Mouse (Mus musculus): ENCODE results near the gene Dennd5a.

Gene Dennd5a

GRCm38 (mm10) chr7:109929628-109930027 lies 30.6 kb downstream of the Dennd5a start:
- CTCF ChIA-PET: interaction anchor here in 1 of 4 experiments (1.1 to 1.3 kb wide), 2 partner anchors 16 to 37 kb away, joined by 3 to 4 read pairs; no protein-coding TSS in a partner anchor

DNA sequence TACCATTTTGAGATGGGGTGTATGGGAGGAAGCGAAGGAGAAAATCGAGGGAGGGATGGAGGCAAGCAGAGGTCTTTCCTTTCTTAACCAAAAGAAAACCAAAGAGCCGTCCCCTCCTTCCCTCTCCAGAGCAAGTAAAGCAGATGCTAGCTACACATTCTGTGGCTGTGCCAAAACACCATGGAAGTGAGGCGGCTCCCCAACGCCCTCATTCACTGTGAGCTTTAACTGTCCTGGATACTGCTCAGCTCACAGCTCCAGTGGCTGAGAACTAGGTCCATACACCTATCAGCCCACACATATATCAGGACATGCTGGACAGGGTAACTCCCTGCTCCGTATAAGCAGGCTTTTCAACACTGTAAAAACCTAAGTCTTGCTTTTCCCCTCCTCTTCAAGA lies 31.9 kb downstream of the Dennd5a start:
- CTCF ChIA-PET: no interaction called here
- POLR2A ChIA-PET: interaction anchor here in 3 of 4 experiments (0.8 to 2.3 kb wide), 8 partner anchors 9 to 429 kb away, joined by 3 to 8 read pairs (median 4); partner anchors contain the start of genes Tmem41b (in 1 of the 3) and Zfp143 (in 1 of the 3)

More at GRCm38 (mm10) chr7:109929628-109930027, 30.6 kb downstream of the Dennd5a start:
- POLR2A ChIA-PET: interaction anchor here in 2 of 4 experiments (0.8 to 2.3 kb wide), 5 partner anchors 10 to 411 kb away, joined by 3 to 8 read pairs (median 3); partner anchors contain the start of genes Ipo7 (in 1 of the 2) and Rpl27a (in 1 of the 2)

DNA sequence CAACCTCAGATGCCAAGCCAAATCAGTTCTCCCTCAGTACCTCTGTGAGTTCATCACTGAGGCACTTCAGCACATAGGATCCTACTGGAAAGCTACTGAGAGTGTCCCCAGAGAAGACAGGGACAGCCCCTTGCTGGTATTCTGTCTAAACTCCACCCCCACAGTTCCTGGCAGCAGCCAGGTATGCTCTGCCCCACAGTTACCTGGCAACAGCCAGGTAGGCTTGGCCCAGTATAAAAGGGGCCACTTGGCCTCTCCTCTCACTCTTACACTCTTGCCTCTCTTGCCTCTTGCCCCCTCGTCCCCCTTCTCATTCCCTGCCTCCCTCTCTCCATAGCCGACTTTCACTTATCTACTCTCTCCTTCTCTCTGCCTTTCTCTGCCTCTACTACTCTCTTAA lies 35.3 kb downstream of the Dennd5a start:
- POLR2A ChIA-PET: interaction anchor here in 2 of 4 experiments (0.5 to 1.5 kb wide), 4 partner anchors 17 to 471 kb away, joined by 3 to 12 read pairs (median 4); partner anchors contain the start of gene Zfp143 (in 1 of the 2)
- CTCF ChIA-PET: interaction anchor here in 1 of 4 experiments (0.5 kb wide), 1 partner anchor 44 kb away, joined by 21 read pairs; no protein-coding TSS in a partner anchor

DNA sequence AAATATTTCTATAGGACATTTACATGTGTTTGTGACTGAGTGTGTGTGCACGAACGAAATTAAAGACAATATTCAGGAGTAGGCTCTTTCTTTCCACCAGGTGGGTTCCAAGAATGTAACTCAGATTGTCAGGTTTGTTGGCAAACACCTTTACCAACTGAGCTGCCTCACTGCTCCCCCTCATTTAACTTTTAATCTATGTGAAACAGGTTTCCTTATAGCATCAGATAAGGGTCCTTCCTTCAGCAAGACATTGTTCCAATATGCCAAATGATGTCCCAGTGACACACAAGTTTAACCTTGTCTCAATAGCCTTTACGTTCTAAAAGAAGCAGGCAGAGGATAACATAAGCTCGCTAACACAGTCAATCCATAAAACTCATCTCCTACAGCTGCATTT lies 37.4 kb downstream of the Dennd5a start:
- POLR2A ChIA-PET: interaction anchor here in 1 of 4 experiments (0.7 to 1.8 kb wide), 2 partner anchors 18 to 31 kb away, joined by 3 to 5 read pairs; no protein-coding TSS in a partner anchor

GRCm38 (mm10) chr7:109906165-109906564 lies 54.1 kb downstream of the Dennd5a start:
- CTCF ChIA-PET: interaction anchor here in 2 of 4 experiments (0.5 to 2.9 kb wide), 2 partner anchors 14 to 1020 kb away, joined by 3 to 7 read pairs; no protein-coding TSS in a partner anchor
- POLR2A ChIA-PET: interaction anchor here in 2 of 4 experiments (0.5 to 1.5 kb wide), 4 partner anchors 9 to 118 kb away, joined by 3 to 5 read pairs (median 4); no protein-coding TSS in a partner anchor

More for the DNA sequence above, 37.4 kb downstream of the Dennd5a start:
- CTCF ChIA-PET: no interaction called here

DNA sequence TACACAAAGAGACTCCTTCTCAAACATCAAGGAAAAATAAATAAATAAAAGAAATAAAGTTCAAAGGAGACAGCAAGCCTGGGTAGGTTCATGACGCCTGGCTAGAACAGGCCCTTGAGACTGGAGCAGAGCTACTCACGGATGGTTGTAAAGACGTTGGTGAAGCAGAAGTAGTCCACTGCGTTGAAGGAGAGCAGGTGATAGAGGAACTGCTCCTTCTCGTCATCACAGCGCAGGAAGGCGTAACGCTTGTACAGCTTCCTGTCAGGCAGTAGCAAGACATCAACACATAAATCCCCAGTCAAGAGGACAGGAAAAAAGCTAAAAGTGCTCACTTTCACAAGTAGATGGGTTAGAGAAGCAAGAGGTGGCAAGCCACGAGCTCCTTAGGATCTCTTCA lies 59.3 kb downstream of the Dennd5a start:
- ChIA-PET POLR2A (interaction anchor here in 1 of 4 experiments (0.7 to 1.7 kb wide), 7 partner anchors 8 to 221 kb away, joined by 3 to 5 read pairs (median 3); partner anchors contain the start of genes Tmem9b, Wee1 and Zfp143), CTCF (interaction anchor here (0.6 to 1.7 kb wide), 3 partner anchors 8 to 17 kb away, joined by 3 to 9 read pairs (median 4); no protein-coding TSS in a partner anchor)

GRCm38 (mm10) chr7:109898911-109899310 lies 61.4 kb downstream of the Dennd5a start:
- POLR2A ChIA-PET: interaction anchor here in 1 of 4 experiments (0.6 to 1.6 kb wide), 4 partner anchors 9 to 1011 kb away, joined by 3 to 4 read pairs (median 4); no protein-coding TSS in a partner anchor
- CTCF ChIA-PET: no interaction called here

- POLR2A ChIA-PET: interaction anchor here (0.5 to 4.3 kb wide), 31 partner anchors 10 to 374 kb away, joined by 3 to 25 read pairs (median 3); partner anchors contain the start of genes Nrip3 (in 2 of the 4), Rpl27a (in 2 of the 4) and Dennd5a (in 1 of the 4)
- CTCF ChIA-PET: interaction anchor here (0.5 to 2.8 kb wide), 75 partner anchors 8 to 1212 kb away, joined by 3 to 27 read pairs (median 3); partner anchors contain the start of genes Akip1 (in 2 of the 4), St5 (in 2 of the 4), BC051019 (in 1 of the 4) and Nrip3 (in 1 of the 4)
Observed at GRCm38 (mm10) chr7:109892530-109892929, 67.7 kb downstream of the Dennd5a start.

GRCm38 (mm10) chr7:109891786-109892185 lies 68.5 kb downstream of the Dennd5a start:
- CTCF ChIA-PET: interaction anchor here (0.5 to 2.8 kb wide), 23 partner anchors 9 to 901 kb away, joined by 3 to 27 read pairs (median 7); partner anchors contain the start of genes Akip1 (in 1 of the 4), BC051019 (in 1 of the 4) and St5 (in 1 of the 4)
- POLR2A ChIA-PET: interaction anchor here in 2 of 4 experiments (0.6 to 4.3 kb wide), 11 partner anchors 10 to 163 kb away, joined by 3 to 25 read pairs (median 3); no protein-coding TSS in a partner anchor

GRCm38 (mm10) chr7:109890256-109890655 lies 70.0 kb downstream of the Dennd5a start:
- ChIA-PET POLR2A (interaction anchor here in 2 of 4 experiments (0.6 to 2.0 kb wide), 4 partner anchors 12 to 110 kb away, joined by 3 to 7 read pairs (median 4); partner anchors contain the start of gene Scube2 (in 1 of the 2)), CTCF (interaction anchor here in 2 of 4 experiments (1.0 to 2.2 kb wide), 3 partner anchors 14 to 22 kb away, joined by 3 to 8 read pairs (median 5); no protein-coding TSS in a partner anchor)

DNA sequence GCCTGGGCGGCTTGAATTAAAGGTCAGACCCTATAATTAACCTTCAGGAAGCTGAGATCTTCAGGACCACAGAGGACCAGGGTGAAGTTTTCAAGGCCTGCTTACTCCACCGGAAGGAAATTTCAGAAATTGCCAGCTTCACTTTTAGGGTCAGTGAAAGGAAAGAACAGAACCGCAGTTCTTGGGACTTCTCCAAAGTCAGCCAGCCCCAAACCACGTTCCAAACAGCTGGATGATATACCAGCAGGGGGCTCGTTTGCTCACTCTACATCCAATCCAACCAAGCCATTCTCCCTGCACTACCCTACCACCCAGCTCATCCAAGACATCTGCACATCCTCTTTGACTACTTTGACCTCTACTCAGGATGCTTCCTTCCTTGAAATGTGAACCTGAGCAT lies 71.0 kb downstream of the Dennd5a start:
- ChIA-PET POLR2A (interaction anchor here (0.6 to 2.0 kb wide), 13 partner anchors 8 to 186 kb away, joined by 3 to 7 read pairs (median 3); partner anchors contain the start of genes Akip1 (in 1 of the 4), St5 (in 1 of the 4) and Zfp143 (in 1 of the 4)), CTCF (interaction anchor here in 3 of 4 experiments (0.6 to 2.1 kb wide), 11 partner anchors 10 to 280 kb away, joined by 3 to 5 read pairs (median 3); no protein-coding TSS in a partner anchor)

DNA sequence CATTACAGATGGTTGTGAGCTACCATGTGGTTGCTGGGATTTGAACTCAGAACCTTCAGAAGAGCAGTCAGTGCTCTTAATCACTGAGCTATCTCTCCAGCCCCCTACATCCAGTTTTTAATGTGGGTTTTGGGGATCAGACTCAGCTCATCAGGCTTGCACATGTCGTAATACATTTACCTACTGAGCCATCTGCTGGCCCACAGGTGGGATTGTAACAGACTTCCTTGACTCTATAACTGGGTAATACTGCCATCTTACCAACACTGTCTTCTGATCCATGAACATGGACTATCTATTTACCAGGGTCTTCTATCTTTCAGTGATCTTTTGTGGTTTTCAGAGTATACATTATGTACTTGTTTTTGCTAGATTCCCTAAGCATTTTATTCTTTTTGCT lies 74.0 kb downstream of the Dennd5a start:
- POLR2A ChIA-PET: interaction anchor here in 1 of 4 experiments (1.4 to 1.6 kb wide), 2 partner anchors 10 to 14 kb away, joined by 3 to 8 read pairs; no protein-coding TSS in a partner anchor
- CTCF ChIA-PET: interaction anchor here in 2 of 4 experiments (0.7 to 1.2 kb wide), 3 partner anchors 9 to 82 kb away, joined by 3 to 4 read pairs (median 4); no protein-coding TSS in a partner anchor

DNA sequence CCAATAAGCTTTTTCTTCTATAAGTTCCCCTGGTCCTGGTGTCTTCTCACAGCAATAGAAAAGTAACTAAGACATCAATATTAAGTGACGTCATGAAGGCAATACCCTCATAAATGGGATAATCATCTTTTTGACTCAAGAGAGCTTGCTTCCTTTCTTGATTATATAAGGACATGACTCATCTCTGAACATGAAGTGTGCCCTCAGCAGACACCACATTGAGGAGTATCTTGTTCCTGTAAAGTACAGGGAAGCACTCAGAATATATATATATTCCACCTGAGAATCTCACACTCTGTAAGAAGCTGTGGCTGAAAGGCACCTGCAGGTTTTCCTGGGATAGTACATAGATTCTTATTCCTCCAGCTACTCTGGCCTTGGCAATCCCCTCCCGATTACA lies 77.7 kb downstream of the Dennd5a start:
- ChIA-PET CTCF (interaction anchor here in 2 of 4 experiments (3.2 to 4.1 kb wide), 2 partner anchors 10 kb away, joined by 16 to 27 read pairs; no protein-coding TSS in a partner anchor), POLR2A (interaction anchor here in 3 of 4 experiments (0.6 to 3.9 kb wide), 11 partner anchors 9 to 962 kb away, joined by 3 to 25 read pairs (median 4); partner anchors contain the start of genes Rnf141 (in 1 of the 3), Rpl27a (in 1 of the 3) and Tmem41b (in 1 of the 3))

DNA sequence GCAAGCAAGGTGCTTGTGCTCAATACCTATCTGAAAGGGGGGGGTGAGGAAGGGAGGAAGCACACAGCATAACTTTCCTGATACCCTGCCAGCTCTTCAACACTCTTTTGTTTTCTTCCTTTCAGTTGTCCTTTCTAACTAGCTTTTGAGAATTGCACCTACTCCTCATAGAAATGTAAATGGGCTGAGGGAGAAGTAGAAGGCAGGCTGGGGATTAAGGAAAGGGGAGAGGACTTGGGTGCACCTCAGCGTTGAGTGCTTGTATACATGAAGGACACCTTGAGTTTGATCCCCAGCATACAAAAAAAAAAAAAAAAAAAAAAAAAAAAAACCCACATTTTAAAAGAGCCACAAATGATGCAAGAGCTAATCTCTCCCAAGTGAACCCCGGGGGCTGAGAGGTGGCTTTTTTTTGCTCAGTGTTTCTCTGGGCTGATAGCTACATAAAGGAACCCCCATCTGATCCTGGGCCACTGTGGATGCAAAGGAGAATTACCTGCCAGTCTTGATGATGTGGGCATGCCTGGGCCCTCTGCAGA lies 78.6 kb downstream of the Dennd5a start:
- ChIA-PET POLR2A (interaction anchor here (0.6 to 3.9 kb wide), 35 partner anchors 7 to 1515 kb away, joined by 3 to 25 read pairs (median 4); partner anchors contain the start of genes Tmem41b (in 2 of the 4), Rpl27a (in 1 of the 4), Scube2 (in 1 of the 4) and Zfp143 (in 1 of the 4)), CTCF (interaction anchor here (0.5 to 4.1 kb wide), 13 partner anchors 11 to 417 kb away, joined by 3 to 27 read pairs (median 4); no protein-coding TSS in a partner anchor)

GRCm38 (mm10) chr7:109879158-109879557 lies 81.1 kb downstream of the Dennd5a start:
- POLR2A ChIA-PET: interaction anchor here in 1 of 4 experiments (0.6 to 1.8 kb wide), 9 partner anchors 8 to 157 kb away, joined by 3 to 8 read pairs (median 4); partner anchors contain the start of gene BC051019
- CTCF ChIA-PET: interaction anchor here in 1 of 4 experiments (0.7 to 1.4 kb wide), 2 partner anchors 10 to 14 kb away, joined by 3 to 4 read pairs; no protein-coding TSS in a partner anchor

DNA sequence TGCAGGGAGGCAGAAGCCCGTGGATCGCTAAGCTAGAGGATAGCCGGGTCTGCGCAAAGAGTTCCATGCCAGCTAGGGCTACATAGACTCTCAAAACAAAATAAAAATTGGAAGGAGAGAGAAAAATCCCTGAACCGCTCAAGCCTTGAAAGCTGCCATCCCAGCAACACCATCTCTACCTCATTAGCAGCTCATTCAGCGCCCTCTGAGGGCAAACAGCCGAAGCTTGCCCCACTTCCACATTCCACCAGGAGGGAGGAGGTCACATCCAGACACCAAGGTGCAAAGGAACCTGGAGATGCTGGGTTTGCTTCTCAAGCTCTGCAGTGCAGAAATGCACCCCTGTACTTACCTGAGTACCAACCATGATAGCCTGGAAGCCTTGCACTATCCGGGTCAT lies 84.2 kb downstream of the Dennd5a start:
- ChIA-PET CTCF (interaction anchor here (0.5 to 1.5 kb wide), 11 partner anchors 10 to 395 kb away, joined by 3 to 8 read pairs (median 4); partner anchors contain the start of gene Scube2 (in 1 of the 4)), POLR2A (interaction anchor here (0.6 to 1.7 kb wide), 19 partner anchors 9 to 721 kb away, joined by 3 to 8 read pairs (median 4); partner anchors contain the start of genes Akip1 (in 1 of the 4), Rpl27a (in 1 of the 4) and St5 (in 1 of the 4))

GRCm38 (mm10) chr7:109875598-109875997 lies 84.7 kb downstream of the Dennd5a start:
- CTCF ChIA-PET: interaction anchor here (0.5 to 1.5 kb wide), 12 partner anchors 9 to 395 kb away, joined by 3 to 8 read pairs (median 4); partner anchors contain the start of gene Scube2 (in 1 of the 4)
- POLR2A ChIA-PET: interaction anchor here (0.5 to 1.7 kb wide), 17 partner anchors 8 to 720 kb away, joined by 3 to 8 read pairs (median 4); partner anchors contain the start of genes Akip1 (in 1 of the 4), Rpl27a (in 1 of the 4) and St5 (in 1 of the 4)
